Mouse (Mus musculus): ENCODE measurements around the gene Gm14325.
"Not testable (repeated sequence)": the region's sequence is repeated elsewhere in the genome, so short reads cannot be mapped to it uniquely, and the experiment has no call there.

- TF ChIP-seq POLR2A, CTCF (IDR thresholded peaks at IDR 0.05; ENCODE audit: insufficient read depth, low read depth, low read length): not testable (repeated sequence)
These were observed 3.4 kb downstream of the Gm14325 start for GRCm38 (mm10) chr2:177836756-177837155.
